Mouse (Mus musculus): ENCODE data around the gene Plb1. TPM values are rescaled to one million over a fixed set of nuclear protein-coding genes. Genes with fewer than 3 reads are reported as not detected.
A peak's percentile ranks its signal among the peaks of the same experiment; 100 is the strongest.

The Plb1 gene
- polyA plus RNA-seq, 1 experiment = not detected

DNA sequence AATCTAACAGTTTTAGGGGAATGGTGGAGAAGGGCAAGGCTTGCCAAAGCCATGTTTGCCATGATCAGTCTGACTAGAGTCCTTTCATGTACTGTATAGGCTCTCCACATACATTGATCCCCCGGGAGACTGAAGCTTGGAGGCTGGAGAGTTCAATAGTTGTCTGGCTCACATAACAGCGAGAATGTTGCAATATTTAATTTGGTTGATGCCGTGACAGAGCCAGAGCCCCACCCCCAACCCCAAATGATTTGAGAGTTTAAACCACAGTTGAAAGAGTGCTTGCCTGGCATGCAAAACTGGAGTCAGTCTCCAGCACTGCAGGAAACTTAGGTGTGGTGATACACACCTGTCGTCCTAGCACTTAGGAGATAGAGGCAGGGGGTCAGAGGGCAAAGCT is 49.8 kb downstream of the Plb1 start:
- Histone ChIP-seq H3K36me3 (ENCODE audit: control insufficient read depth, insufficient read depth) (no peaks in the 10 kb centered on the region), H3K4me3 (ENCODE audit: insufficient read depth, poor library complexity, severe bottlenecking) (no peak overlapping the region), H3K79me3 (ENCODE audit: low read depth) (no peaks in the 10 kb centered on the region), H3K79me2 (ENCODE audit: control insufficient read depth, insufficient read depth) (no peaks in the 10 kb centered on the region), H3K27me3 (ENCODE audit: control insufficient read depth, insufficient read depth, insufficient read length) (peaks cover 12% of the 10 kb centered on the region), H3ac (ENCODE audit: control insufficient read depth, insufficient read length, low read depth) (no peak overlapping the region)
- TF ChIP-seq USF1 (IDR thresholded peaks at IDR 0.05; ENCODE audit: low read depth) (no peak), CEBPB (IDR thresholded peaks at IDR 0.05; ENCODE audit: low read depth) (no peak), FOSL1 (IDR thresholded peaks at IDR 0.05; ENCODE audit: insufficient read depth, low read length, poor library complexity, severe bottlenecking) (no peak)

DNA sequence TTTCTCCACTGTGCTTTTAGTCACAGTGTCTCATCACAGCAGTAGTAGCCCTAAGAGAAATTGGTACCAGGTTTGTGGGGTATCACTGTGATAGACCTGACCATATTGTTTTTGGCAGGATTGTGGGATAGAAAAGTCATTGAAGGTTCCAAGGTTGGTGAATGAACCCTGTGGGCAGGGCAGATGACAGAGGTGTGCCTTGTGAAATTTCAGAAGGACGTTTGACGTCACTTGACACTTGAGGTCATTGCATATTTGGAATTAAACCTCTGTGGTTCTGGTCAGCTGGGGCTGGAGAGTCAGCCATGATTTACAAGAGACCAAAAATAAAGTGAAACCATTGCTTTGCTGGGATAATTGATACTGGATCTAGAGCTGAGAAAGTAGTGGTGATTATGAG is 50.9 kb downstream of the Plb1 start:
- Histone ChIP-seq H3ac (ENCODE audit: control insufficient read depth, insufficient read length, low read depth) (no peak overlapping the region), H3K79me2 (ENCODE audit: control insufficient read depth, insufficient read depth) (no peaks in the 10 kb centered on the region), H3K27me3 (ENCODE audit: control insufficient read depth, insufficient read depth, insufficient read length) (peaks cover 6% of the 10 kb centered on the region), H3K36me3 (ENCODE audit: control insufficient read depth, insufficient read depth) (no peaks in the 10 kb centered on the region), H3K4me3 (ENCODE audit: insufficient read depth, poor library complexity, severe bottlenecking) (no peak overlapping the region), H3K79me3 (ENCODE audit: low read depth) (no peaks in the 10 kb centered on the region)
- no peak for TF ChIP-seq USF1 (IDR thresholded peaks at IDR 0.05; ENCODE audit: low read depth)
- no peak for TF ChIP-seq MYOG (IDR thresholded peaks at IDR 0.05; ENCODE audit: control insufficient read depth, extremely low read depth, insufficient read length)
- no peak for TF ChIP-seq MAX (IDR thresholded peaks at IDR 0.05)
- no peak for TF ChIP-seq FOSL1 (IDR thresholded peaks at IDR 0.05; ENCODE audit: insufficient read depth, low read length, poor library complexity, severe bottlenecking)
- TF ChIP-seq CTCF (IDR thresholded peaks at IDR 0.05; ENCODE audit: control insufficient read depth, insufficient read depth, insufficient read length) = no peak
- TF ChIP-seq CEBPB (IDR thresholded peaks at IDR 0.05; ENCODE audit: low read depth) = no peak
- no peak for TF ChIP-seq MYOD1 (IDR thresholded peaks at IDR 0.05; ENCODE audit: control insufficient read depth, insufficient read length, low read depth)

DNA sequence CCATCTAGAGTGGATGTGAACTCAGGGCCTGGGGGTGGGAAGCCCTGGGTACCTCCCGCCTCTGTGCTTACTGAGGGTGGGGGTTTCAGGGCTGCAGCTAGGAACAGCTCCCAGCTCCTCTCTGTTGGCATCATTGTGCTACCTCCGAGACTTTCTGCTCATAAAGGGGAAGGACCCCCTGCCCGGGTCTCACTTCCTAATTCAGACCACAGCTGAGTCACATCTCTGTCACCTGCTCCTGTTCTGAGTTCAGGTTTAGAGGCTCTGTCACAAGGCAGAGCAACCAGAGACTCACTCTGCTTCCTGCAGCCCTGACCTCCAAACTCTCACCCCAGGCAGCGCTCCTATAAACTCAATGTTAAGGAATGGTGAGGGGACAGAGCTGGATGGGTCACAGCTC is 53.8 kb downstream of the Plb1 start:
- Histone ChIP-seq H3K79me3 (ENCODE audit: low read depth) (no peaks in the 10 kb centered on the region), H3K4me3 (ENCODE audit: insufficient read depth, poor library complexity, severe bottlenecking) (no peak overlapping the region), H3K36me3 (ENCODE audit: control insufficient read depth, insufficient read depth) (no peaks in the 10 kb centered on the region), H3K79me2 (ENCODE audit: control insufficient read depth, insufficient read depth) (no peaks in the 10 kb centered on the region), H3K27me3 (ENCODE audit: control insufficient read depth, insufficient read depth, insufficient read length) (peaks cover 10% of the 10 kb centered on the region), H3ac (ENCODE audit: control insufficient read depth, insufficient read length, low read depth) (no peak overlapping the region)
- TF ChIP-seq MAX (IDR thresholded peaks at IDR 0.05) = no peak
- TF ChIP-seq USF1 (IDR thresholded peaks at IDR 0.05; ENCODE audit: low read depth) = no peak

DNA sequence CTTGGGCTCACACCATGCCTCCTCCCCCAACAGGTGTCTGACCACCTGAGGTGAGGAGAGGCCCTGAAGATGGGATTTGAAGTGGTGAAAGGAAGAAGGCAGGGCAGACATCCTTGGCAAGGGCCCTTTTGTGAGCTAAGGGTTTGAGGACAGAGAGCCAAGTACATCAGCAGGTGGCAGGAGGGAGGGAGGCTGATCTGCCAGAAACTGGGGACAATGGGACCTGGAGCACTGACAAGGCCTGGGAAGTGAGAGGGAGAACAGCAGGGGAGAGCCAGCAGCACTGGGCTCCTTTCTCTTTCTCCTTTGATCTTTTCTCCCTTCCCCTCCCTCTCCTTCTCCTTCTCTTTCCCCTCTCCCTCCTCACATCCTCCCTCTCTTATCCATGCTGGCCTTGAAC is 55.5 kb downstream of the Plb1 start:
- TF ChIP-seq MYOG (IDR thresholded peaks at IDR 0.05; ENCODE audit: control insufficient read depth, extremely low read depth, insufficient read length) (no peak), FOSL1 (IDR thresholded peaks at IDR 0.05; ENCODE audit: insufficient read depth, low read length, poor library complexity, severe bottlenecking) (no peak), MAX (IDR thresholded peaks at IDR 0.05) (no peak), MYOD1 (IDR thresholded peaks at IDR 0.05; ENCODE audit: control insufficient read depth, insufficient read length, low read depth) (no peak), CTCF (IDR thresholded peaks at IDR 0.05; ENCODE audit: control insufficient read depth, insufficient read depth, insufficient read length) (no peak), USF1 (IDR thresholded peaks at IDR 0.05; ENCODE audit: low read depth) (no peak), CEBPB (IDR thresholded peaks at IDR 0.05; ENCODE audit: low read depth) (no peak)
- Histone ChIP-seq H3K79me2 (ENCODE audit: control insufficient read depth, insufficient read depth) (no peaks in the 10 kb centered on the region), H3K27me3 (ENCODE audit: control insufficient read depth, insufficient read depth, insufficient read length) (peaks cover 14% of the 10 kb centered on the region), H3K36me3 (ENCODE audit: control insufficient read depth, insufficient read depth) (no peaks in the 10 kb centered on the region), H3ac (ENCODE audit: control insufficient read depth, insufficient read length, low read depth) (no peak overlapping the region), H3K79me3 (ENCODE audit: low read depth) (no peaks in the 10 kb centered on the region), H3K4me3 (ENCODE audit: insufficient read depth, poor library complexity, severe bottlenecking) (no peak overlapping the region)

DNA sequence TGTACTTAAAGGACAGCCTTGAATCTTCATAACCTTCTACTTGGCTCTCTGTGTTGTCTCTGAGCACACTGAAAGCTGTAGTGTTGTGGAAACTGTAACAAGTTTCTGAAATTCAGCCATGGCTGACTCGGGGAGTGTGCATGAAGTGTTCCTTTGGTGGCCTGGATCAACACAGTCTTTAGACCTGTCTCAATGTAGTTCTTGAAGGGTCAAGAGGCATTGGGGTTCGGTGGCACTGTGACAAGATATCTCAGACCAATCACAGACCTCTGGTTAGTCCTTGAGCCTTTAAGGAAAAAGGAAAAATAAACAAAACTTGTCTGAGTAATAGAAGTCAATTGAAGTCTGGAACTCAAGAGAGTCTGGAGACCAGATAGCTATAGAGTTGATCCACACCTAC is 58.8 kb downstream of the Plb1 start:
- Histone ChIP-seq H3K27me3 (ENCODE audit: control insufficient read depth, insufficient read depth, insufficient read length) (peaks cover 8% of the 10 kb centered on the region), H3K4me3 (ENCODE audit: insufficient read depth, poor library complexity, severe bottlenecking) (no peak overlapping the region), H3K79me3 (ENCODE audit: low read depth) (no peaks in the 10 kb centered on the region), H3K79me2 (ENCODE audit: control insufficient read depth, insufficient read depth) (no peaks in the 10 kb centered on the region), H3K36me3 (ENCODE audit: control insufficient read depth, insufficient read depth) (no peaks in the 10 kb centered on the region), H3ac (ENCODE audit: control insufficient read depth, insufficient read length, low read depth) (no peak overlapping the region)
- no peak for TF ChIP-seq MAX (IDR thresholded peaks at IDR 0.05)

DNA sequence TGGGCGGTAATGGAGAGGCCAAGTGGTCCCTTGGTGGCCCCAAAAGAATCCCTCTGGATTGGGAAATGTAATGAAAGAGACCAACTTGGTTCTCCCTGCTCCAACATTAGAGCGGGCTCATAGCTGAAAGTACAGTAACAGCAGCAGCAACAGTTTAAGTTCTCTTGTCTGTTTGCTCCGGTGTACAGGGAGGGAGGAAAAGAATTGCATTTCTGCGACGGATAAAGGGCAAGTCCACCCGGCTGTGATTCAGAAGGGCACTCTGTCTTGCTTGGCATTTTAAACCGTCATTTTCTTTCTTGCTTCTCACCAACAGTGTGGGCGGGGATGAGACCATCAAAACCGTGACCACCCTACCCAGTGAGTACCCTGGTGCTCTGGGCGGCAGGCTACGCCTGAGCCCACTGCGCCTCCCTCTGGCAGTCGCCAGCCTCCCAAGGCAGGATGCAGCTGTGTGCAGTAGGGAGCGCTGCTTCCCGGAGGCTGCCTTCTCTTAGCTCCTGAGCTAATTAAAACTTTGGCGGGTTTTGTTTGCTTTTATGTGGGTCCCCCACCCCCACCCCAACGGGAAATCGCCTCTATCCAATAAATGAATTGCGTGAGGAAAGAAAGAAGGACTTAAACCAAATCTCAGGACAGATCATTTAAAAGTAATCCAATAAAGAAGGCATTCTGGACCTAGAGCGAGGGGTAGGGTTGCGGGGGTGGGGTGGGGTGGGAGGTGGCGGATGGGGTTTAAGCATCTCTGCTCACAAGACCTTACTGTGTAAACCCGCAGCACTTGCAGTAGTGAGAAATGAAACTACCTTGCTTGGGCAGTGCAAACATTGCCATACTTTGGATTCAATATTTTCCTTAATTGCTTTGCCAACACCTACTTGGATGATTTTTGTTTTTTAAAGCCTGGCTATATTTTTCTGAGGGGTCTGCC is 70.7 kb downstream of the Plb1 start:
- Histone ChIP-seq H3ac (ENCODE audit: control insufficient read depth, insufficient read length, low read depth) (no peak overlapping the region), H3K79me3 (ENCODE audit: low read depth) (no peaks in the 10 kb centered on the region), H3K36me3 (ENCODE audit: control insufficient read depth, insufficient read depth) (no peaks in the 10 kb centered on the region), H3K27me3 (ENCODE audit: control insufficient read depth, insufficient read depth, insufficient read length) (no peaks in the 10 kb centered on the region), H3K4me3 (ENCODE audit: insufficient read depth, poor library complexity, severe bottlenecking) (no peak overlapping the region), H3K79me2 (ENCODE audit: control insufficient read depth, insufficient read depth) (no peaks in the 10 kb centered on the region)
- TF ChIP-seq MAX (IDR thresholded peaks at IDR 0.05) = no peak
- peak; percentile 73 for TF ChIP-seq CTCF (IDR thresholded peaks at IDR 0.05; ENCODE audit: control insufficient read depth, insufficient read depth, insufficient read length)
- TF ChIP-seq MYOG (IDR thresholded peaks at IDR 0.05; ENCODE audit: control insufficient read depth, extremely low read depth, insufficient read length) = no peak

All from C2C12 (cell line).